Mouse (Mus musculus) heart, postnatal 0 days (tissue): ENCODE data around the gene Phldb1.

Experiments
- CTCF ChIP-seq: IDR thresholded peaks from 2 replicates; pipeline ENCODE4 v1.5.1; 2016; ENCODE audit warnings: antibody characterized with exemption, control low read depth, low read depth
- EP300 ChIP-seq: IDR thresholded peaks from 2 replicates; pipeline ENCODE4 v1.6.1; 2016; ENCODE audit warnings: antibody characterized with exemption, low read depth

DNA sequence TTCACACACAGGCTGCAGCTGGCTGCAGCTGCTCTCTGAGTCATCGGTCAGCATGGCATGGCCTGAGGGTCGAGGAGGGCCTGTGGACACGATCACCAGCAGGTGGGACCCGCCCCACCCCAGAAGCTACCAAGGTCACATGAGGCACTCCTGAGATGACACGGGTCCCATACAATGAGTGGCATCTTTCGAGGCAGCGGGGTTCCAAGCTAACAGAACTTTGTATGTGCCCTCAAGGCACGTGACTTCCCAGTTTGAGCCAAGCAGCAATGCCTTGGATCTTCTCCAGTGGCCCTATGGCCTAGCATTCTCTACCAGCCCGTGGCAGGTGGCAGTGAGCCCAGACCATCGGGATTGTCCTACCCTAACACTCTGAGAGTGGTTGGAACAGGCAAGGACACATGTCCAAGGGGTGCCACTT lies 17.2 kb downstream of the Phldb1 start:
- TF ChIP-seq CTCF (no peak), EP300 (peak; percentile 53; the same call in 1 of the 2 replicates)
